Mouse (Mus musculus) MEL (cell line): ENCODE data around the gene Slfn2. TPM values are rescaled to one million over a fixed set of nuclear protein-coding genes. Genes with fewer than 3 reads are reported as not detected.

ENCODE experiments used
- DNase-seq: peaks from one replicate; pipeline ENCODE4 v3.0.0; 2011; ENCODE audit warnings: low read depth, low spot score
- H3K27ac ChIP-seq: 2 replicates; pipeline ENCODE4 v1.5.1; 2012; ENCODE audit warnings: low read depth, mild to moderate bottlenecking, control low read depth, low read length, moderate library complexity; ENCODE audit not compliant: control insufficient read depth
- H3K27me3 ChIP-seq, 2 experiments: fragments of 150-350 bp in 1 of 2; sonication (generic) in 1 of 2; 2 replicates each; pipeline ENCODE4 v1.6.1; 2012; ENCODE audit warnings: low read length in 2 of 2, mild to moderate bottlenecking in 2 of 2, improper control_type of control experiment in 1 of 2, moderate library complexity in 1 of 2; ENCODE audit not compliant: insufficient read depth in 2 of 2, control insufficient read depth in 1 of 2
- H3K36me3 ChIP-seq, 2 experiments: 2 replicates each; pipeline ENCODE4 v1.6.1; 2012 to 2014; ENCODE audit warnings: low read length in 2 of 2, improper control_type of control experiment in 1 of 2, inconsistent platforms in 1 of 2, mild to moderate bottlenecking in 1 of 2; ENCODE audit not compliant: insufficient read depth in 2 of 2, control insufficient read depth in 1 of 2
- H3K4me1 ChIP-seq, 2 experiments: fragments of 150-350 bp in 1 of 2; sonication (generic) in 1 of 2; 2 replicates each; pipeline ENCODE4 v1.6.1; 2012; ENCODE audit warnings: low read length in 2 of 2, improper control_type of control experiment in 1 of 2, mild to moderate bottlenecking in 1 of 2; ENCODE audit not compliant: insufficient read depth in 2 of 2, control insufficient read depth in 1 of 2
- H3K4me3 ChIP-seq, 2 experiments: fragments of 150-350 bp in 1 of 2; sonication (generic) in 1 of 2; 2 replicates each; pipeline ENCODE4 v1.5.1; 2012; ENCODE audit warnings: low read depth in 2 of 2, low read length in 2 of 2, mild to moderate bottlenecking in 2 of 2, moderate library complexity in 2 of 2, control low read depth in 1 of 2, improper control_type of control experiment in 1 of 2; ENCODE audit not compliant: control insufficient read depth in 1 of 2, insufficient read depth in 1 of 2
- H3K79me2 ChIP-seq: 2 replicates; pipeline ENCODE4 v1.6.1; 2012; ENCODE audit warnings: mild to moderate bottlenecking, low read length, moderate library complexity; ENCODE audit not compliant: control insufficient read depth, poor library complexity, insufficient read depth
- H3K9ac ChIP-seq: 2 replicates; pipeline ENCODE4 v1.6.1; 2012; ENCODE audit warnings: low read depth, mild to moderate bottlenecking, control low read depth, low read length, moderate library complexity; ENCODE audit not compliant: control insufficient read depth, poor library complexity, severe bottlenecking
- H3K9me3 ChIP-seq: fragments of 150-350 bp; sonication (generic); replicated peaks from 2 replicates; pipeline ENCODE4 v1.6.1; 2012; ENCODE audit warnings: mild to moderate bottlenecking, low read length, improper control_type of control experiment, moderate library complexity; ENCODE audit not compliant: insufficient read depth
- BHLHE40 ChIP-seq: IDR thresholded peaks from 2 replicates; pipeline ENCODE4 v1.6.1; 2012; ENCODE audit warnings: low read depth, mild to moderate bottlenecking, inconsistent platforms, low read length, improper control_type of control experiment, borderline replicate concordance
- CHD1 ChIP-seq: IDR thresholded peaks from 2 replicates; pipeline ENCODE4 v1.6.1; 2012; ENCODE audit warnings: low read depth, mild to moderate bottlenecking, inconsistent platforms, low read length, improper control_type of control experiment
- CHD2 ChIP-seq: IDR thresholded peaks from 2 replicates; pipeline ENCODE4 v1.6.1; 2011; ENCODE audit warnings: low read length, improper control_type of control experiment
- CTCF ChIP-seq, 3 experiments: IDR thresholded peaks in 2 of 3; conservative IDR thresholded peaks in 1 of 3; 2 replicates each; pipeline ENCODE4 v1.5.1; 2011 to 2012; ENCODE audit warnings: low read length in 3 of 3, low read depth in 2 of 3, mild to moderate bottlenecking in 2 of 3, improper control_type of control experiment in 1 of 3, inconsistent platforms in 1 of 3, mixed read lengths in 1 of 3, moderate library complexity in 1 of 3; ENCODE audit not compliant: control insufficient read depth in 1 of 3, insufficient read depth in 1 of 3, poor library complexity in 1 of 3, severe bottlenecking in 1 of 3
- E2F4 ChIP-seq: IDR thresholded peaks from 2 replicates; pipeline ENCODE4 v1.6.1; 2011; ENCODE audit warnings: low read depth, low read length, improper control_type of control experiment, borderline replicate concordance
- ELF1 ChIP-seq: IDR thresholded peaks from 2 replicates; pipeline ENCODE4 v1.6.1; 2014; ENCODE audit warnings: low read depth, mild to moderate bottlenecking, inconsistent platforms, low read length, improper control_type of control experiment, moderate library complexity
- EP300 ChIP-seq, 2 experiments: IDR thresholded peaks; 2 replicates each; pipeline ENCODE4 v1.6.1; 2011; ENCODE audit warnings: improper control_type of control experiment in 2 of 2, low read length in 2 of 2, low read depth in 1 of 2, mild to moderate bottlenecking in 1 of 2
- ETS1 ChIP-seq: IDR thresholded peaks from 2 replicates; pipeline ENCODE4 v1.6.1; 2012; ENCODE audit warnings: low read depth, mild to moderate bottlenecking, inconsistent platforms, low read length, improper control_type of control experiment, moderate library complexity
- HCFC1 ChIP-seq: IDR thresholded peaks from 2 replicates; pipeline ENCODE4 v1.6.1; 2012; ENCODE audit warnings: low read depth, mild to moderate bottlenecking, inconsistent platforms, low read length, improper control_type of control experiment, moderate library complexity
- KAT2A ChIP-seq: conservative IDR thresholded peaks from 2 replicates; pipeline ENCODE4 v1.6.1; 2012; ENCODE audit warnings: low read depth, low read length, improper control_type of control experiment, inconsistent platforms
- MAX ChIP-seq: IDR thresholded peaks from 2 replicates; pipeline ENCODE4 v1.6.1; 2011; ENCODE audit warnings: low read length, improper control_type of control experiment
- MAZ ChIP-seq: IDR thresholded peaks from 2 replicates; pipeline ENCODE4 v1.6.1; 2012; ENCODE audit warnings: low read depth, mild to moderate bottlenecking, inconsistent platforms, low read length, improper control_type of control experiment
- MEF2A ChIP-seq: IDR thresholded peaks from 2 replicates; pipeline ENCODE4 v1.6.1; 2014; ENCODE audit warnings: low read depth, mild to moderate bottlenecking, inconsistent platforms, low read length, improper control_type of control experiment; ENCODE audit not compliant: poor library complexity, insufficient replicate concordance, severe bottlenecking; ENCODE audit errors: extremely low read depth
- MXI1 ChIP-seq: IDR thresholded peaks from 2 replicates; pipeline ENCODE4 v1.6.1; 2011; ENCODE audit warnings: mild to moderate bottlenecking, low read depth, low read length, improper control_type of control experiment
- MYC ChIP-seq: IDR thresholded peaks from 2 replicates; pipeline ENCODE4 v1.6.1; 2011; ENCODE audit warnings: low read depth, mild to moderate bottlenecking, low read length, improper control_type of control experiment, moderate library complexity
- NELFE ChIP-seq: IDR thresholded peaks from 2 replicates; pipeline ENCODE4 v1.6.1; 2011; ENCODE audit warnings: low read depth, low read length, improper control_type of control experiment
- NRF1 ChIP-seq: IDR thresholded peaks from 2 replicates; pipeline ENCODE4 v1.6.1; 2014; ENCODE audit warnings: low read depth, mild to moderate bottlenecking, inconsistent platforms, low read length, improper control_type of control experiment, moderate library complexity; ENCODE audit not compliant: poor library complexity, insufficient read depth, severe bottlenecking
- POLR2A ChIP-seq, 2 experiments: IDR thresholded peaks; 2 replicates each; pipeline ENCODE4 v1.6.1; 2011 to 2012; ENCODE audit warnings: low read length in 2 of 2, mild to moderate bottlenecking in 2 of 2, control low read depth in 1 of 2, improper control_type of control experiment in 1 of 2, low read depth in 1 of 2, moderate library complexity in 1 of 2; ENCODE audit not compliant: control insufficient read depth in 1 of 2, insufficient read depth in 1 of 2, poor library complexity in 1 of 2
- RAD21 ChIP-seq: IDR thresholded peaks from 2 replicates; pipeline ENCODE4 v1.6.1; 2011; ENCODE audit warnings: mild to moderate bottlenecking, low read depth, low read length, improper control_type of control experiment
- RCOR1 ChIP-seq: IDR thresholded peaks from 2 replicates; pipeline ENCODE4 v1.6.1; 2012; ENCODE audit warnings: low read depth, mild to moderate bottlenecking, inconsistent platforms, low read length, improper control_type of control experiment
- SMC3 ChIP-seq: IDR thresholded peaks from 2 replicates; pipeline ENCODE4 v1.6.1; 2011; ENCODE audit warnings: low read depth, low read length, improper control_type of control experiment
- ZC3H11A ChIP-seq: IDR thresholded peaks from 2 replicates; pipeline ENCODE4 v1.6.1; 2012; ENCODE audit warnings: low read depth, mild to moderate bottlenecking, inconsistent platforms, low read length, improper control_type of control experiment
- ZKSCAN1 ChIP-seq: IDR thresholded peaks from 2 replicates; pipeline ENCODE4 v1.6.1; 2012; ENCODE audit warnings: low read depth, mild to moderate bottlenecking, inconsistent platforms, low read length, improper control_type of control experiment, moderate library complexity
- polyA plus RNA-seq, 2 experiments: library from polyadenylated mRNA; stranded (reverse) in 1 of 2; unstranded in 1 of 2; fragments of >175 nt in 1 of 2; fragments of >200 nt in 1 of 2; gene quantifications; 2 replicates each; pipeline versions ENCODE4 v1.2.1 to v1.2.4; 2012; ENCODE audit warnings: low replicate concordance in 2 of 2, low read depth in 1 of 2; ENCODE audit not compliant: insufficient read length in 2 of 2, insufficient read depth in 1 of 2, missing spikeins in 1 of 2
- total RNA-seq: library from RNA; depleted of rRNA; stranded (reverse); fragments of 300-350 nt; gene quantifications from 2 replicates; pipeline ENCODE4 v1.2.3, GENCODE M21; 2012

Slfn2 gene
- total and polyA plus RNA-seq, 3 experiments: 0.07 to 0.46 TPM; not detected in 1

DNA sequence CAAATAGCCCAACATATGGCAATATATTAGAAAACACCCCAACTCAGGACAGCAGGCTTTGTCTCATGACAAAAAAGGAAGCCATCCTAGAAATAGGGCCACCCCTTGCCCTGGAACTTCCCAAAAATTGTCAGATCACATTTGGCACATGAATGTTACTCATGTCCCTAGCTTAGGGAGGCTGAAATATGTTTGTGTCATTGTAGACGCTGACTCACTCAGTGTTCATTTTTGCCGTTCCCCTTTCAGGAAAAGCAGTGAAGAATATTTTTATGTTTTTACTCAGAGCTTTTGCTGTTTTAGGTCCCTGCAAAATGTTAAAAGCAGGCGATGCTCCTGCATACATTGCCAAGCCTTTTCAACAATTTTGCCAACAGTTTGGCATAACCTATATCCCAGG is 19.3 kb upstream of the Slfn2 start:
- no peaks in the 10 kb centered on the region for H3K4me1 ChIP-seq
- no peaks in the 10 kb centered on the region for H3K27me3 ChIP-seq
- no peak for DNase-seq
- H3K36me3 ChIP-seq: no peaks in the 10 kb centered on the region; a peak in 1 of 4 replicates
- H3K9ac ChIP-seq: no peak overlapping the region
- no peak overlapping the region for H3K27ac ChIP-seq
- TF ChIP-seq ZKSCAN1 (no peak), HCFC1 (no peak), MYC (no peak), POLR2A (IDR thresholded peaks at IDR 0.05; ENCODE audit: control insufficient read depth in 1 of 2, insufficient read depth in 1 of 2, low read depth in 1 of 2, low read length in 2 of 2, poor library complexity in 1 of 2) (no peak), KAT2A (no peak), CHD1 (no peak), EP300 (IDR thresholded peaks at IDR 0.05; ENCODE audit: low read depth in 1 of 2, low read length in 2 of 2) (no peak), BHLHE40 (no peak), MAX (no peak), MEF2A (no peak), CTCF (IDR thresholded peaks at IDR 0.05 in 2 of 3, conservative IDR thresholded peaks at IDR 0.05 in 1 of 3; ENCODE audit: control insufficient read depth in 1 of 3, insufficient read depth in 1 of 3, low read depth in 2 of 3, low read length in 3 of 3, poor library complexity in 1 of 3, severe bottlenecking in 1 of 3) (no peak), CHD2 (no peak), MAZ (no peak), E2F4 (no peak), RCOR1 (no peak), SMC3 (no peak), MXI1 (no peak), ELF1 (no peak), NELFE (no peak)
- TF ChIP-seq, all 39 proteins: peak for 0
- no peaks in the 10 kb centered on the region for H3K79me2 ChIP-seq
- H3K4me3 ChIP-seq: no peak overlapping the region
- H3K9me3 ChIP-seq: no peaks in the 10 kb centered on the region

DNA sequence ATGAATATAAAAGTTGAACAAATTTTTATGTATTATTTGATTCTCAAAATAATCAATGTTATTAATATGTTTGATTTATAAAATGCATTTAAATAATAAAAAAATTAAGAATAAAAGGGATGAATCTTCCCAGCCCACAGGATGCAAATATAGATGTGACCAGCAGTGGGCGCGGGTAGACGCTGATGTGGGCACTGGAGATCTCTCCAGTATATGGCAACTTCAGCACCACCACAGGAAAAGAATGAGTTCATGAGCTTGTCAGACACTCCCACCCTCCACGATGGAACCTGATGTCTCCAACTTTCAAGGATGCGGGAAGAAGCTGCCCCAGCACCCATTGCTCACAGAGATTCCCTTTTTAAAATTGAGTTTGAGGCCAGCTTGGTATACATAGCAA is 7.0 kb upstream of the Slfn2 start:
- no peak overlapping the region for H3K4me3 ChIP-seq
- H3K27me3 ChIP-seq: no peaks in the 10 kb centered on the region
- peak; percentile 64 for DNase-seq
- 0 out of 4 replicates have a peak, but pooled peaks cover 0 to 1% of the 10 kb centered on the region in 2 experiments for H3K36me3 ChIP-seq
- peak; percentile 18; the same call in 1 of the 2 replicates for TF ChIP-seq ZC3H11A
- TF ChIP-seq SMC3: peak; percentile 67
- no peak for TF ChIP-seq NRF1
- TF ChIP-seq ZKSCAN1: no peak
- TF ChIP-seq ETS1: no peak
- peak; percentile 41 to 62 (median 57) for TF ChIP-seq CTCF (IDR thresholded peaks at IDR 0.05 in 2 of 3, conservative IDR thresholded peaks at IDR 0.05 in 1 of 3; ENCODE audit: control insufficient read depth in 1 of 3, insufficient read depth in 1 of 3, low read depth in 2 of 3, low read length in 3 of 3, poor library complexity in 1 of 3, severe bottlenecking in 1 of 3)
- peak; percentile 51 for TF ChIP-seq RAD21
- TF ChIP-seq, all 39 proteins: peak for 4
- H3K4me1 ChIP-seq: no peaks in the 10 kb centered on the region; a peak in 1 of 4 replicates
- H3K79me2 ChIP-seq: no peaks in the 10 kb centered on the region
- no peak overlapping the region for H3K9ac ChIP-seq
- no peaks in the 10 kb centered on the region for H3K9me3 ChIP-seq
- H3K27ac ChIP-seq: no peak overlapping the region
